Mouse (Mus musculus) megakaryocyte, embryonic 14.5 days (primary cell): ENCODE results near the gene Secisbp2.

Source experiments
- FLI1 ChIP-seq: IDR thresholded peaks from 2 replicates; pipeline ENCODE4 v1.6.1; 2012; ENCODE audit warnings: low read length, inconsistent platforms, mixed read lengths
- GATA1 ChIP-seq: IDR thresholded peaks from 3 replicates; pipeline ENCODE4 v1.6.1; 2012; ENCODE audit warnings: mixed read lengths, low read length, inconsistent platforms, borderline replicate concordance

GRCm38 (mm10) chr13:51638958-51639357 lies 12.5 kb upstream of the Secisbp2 start:
- TF ChIP-seq GATA1 (no peak), FLI1 (no peak)
